13 mouse cellular contexts compared by ENCODE assay signal in genomic region chr11:93985265-93985664, GRCm38 (mm10).
"Had no signal": no experiment of that assay in that cellular context is flagged by ENCODE, and none has a peak within 500 bp of the region (broad histone marks: within the 10 kb centered on the region; RNA-seq: fewer than 3 reads in every experiment).

No protein-coding gene starts in this region.

- DNase-seq: lung, adult 18-20 months; lung, embryonic 14.5 days; lung, postnatal 10 days; lung, postnatal 4 days; right cerebral cortex, postnatal 14 days; thymus, adult 2 months; thymus, postnatal 25 days; thymus, postnatal 4 days had no signal

- H3K27ac ChIP-seq: midbrain, embryonic 13.5 days; midbrain, embryonic 15.5 days; neural tube, embryonic 12.5 days; stomach, embryonic 15.5 days; stomach, postnatal 0 days had no signal

- H3K4me3 ChIP-seq: midbrain, embryonic 13.5 days; midbrain, embryonic 15.5 days; neural tube, embryonic 12.5 days; stomach, embryonic 15.5 days had no signal

- H3K4me1 ChIP-seq: midbrain, embryonic 13.5 days; midbrain, embryonic 15.5 days; neural tube, embryonic 12.5 days had no signal
